Comparison of ENCODE assay signal across 8 mouse cellular contexts in genomic region chr19:7196741-7197270, GRCm38 (mm10). TPM values are rescaled to one million over a fixed set of nuclear protein-coding genes. Genes with fewer than 3 reads are reported as not detected.
DNase-seq lines count a peak whose midpoint lies in the region; ATAC-seq and TF ChIP-seq lines count a peak whose summit lies in the region.

No protein-coding gene starts in this region.

- 0 out of 2 replicates have a peak, but pooled peaks cover 3% of the 10 kb centered on the region for H3K27me3 ChIP-seq in heart, embryonic 12.5 days (replicated peaks)
- H3K27me3 ChIP-seq in hindbrain, embryonic 10.5 days (ENCODE audit: insufficient read depth, poor library complexity, severe bottlenecking): peaks cover 16% of the 10 kb centered on the region; the same call in 1 of the 2 replicates
- H3K27me3 ChIP-seq in limb, embryonic 11.5 days (ENCODE audit: control insufficient read depth, insufficient read depth, low read length): no peaks in the 10 kb centered on the region
- H3K27me3 ChIP-seq in midbrain, postnatal 0 days (ENCODE audit: insufficient read depth, low read length): no peaks in the 10 kb centered on the region

- no peaks in the 10 kb centered on the region for H3K9me3 ChIP-seq in heart, embryonic 12.5 days (replicated peaks)
- H3K9me3 ChIP-seq in hindbrain, embryonic 10.5 days: no peaks in the 10 kb centered on the region
- H3K9me3 ChIP-seq in limb, embryonic 11.5 days (ENCODE audit: control insufficient read depth, low read length): no peaks in the 10 kb centered on the region
- H3K9me3 ChIP-seq in midbrain, postnatal 0 days (ENCODE audit: low read length): no peaks in the 10 kb centered on the region

- intact Hi-C loops in heart, postnatal 25 days (cut with DNase I): loop anchor here (1.0 kb wide), 2 partner anchors 129 to 133 kb away; no protein-coding TSS in a partner anchor
- intact Hi-C loops in left cerebral cortex, adult 2 months (cut with DNase I): loop anchor here (1.0 to 2.0 kb wide), 2 partner anchors 32 to 133 kb away; no protein-coding TSS in a partner anchor

- DNase-seq in heart, postnatal 25 days (ENCODE audit: low spot score): no peak
- DNase-seq in hindbrain, embryonic 10.5 days (ENCODE audit: low spot score): peak; percentile 61
- peak; percentile 79 for DNase-seq in limb, embryonic 11.5 days (ENCODE audit: low spot score)
- no peak for DNase-seq in midbrain, postnatal 0 days (ENCODE audit: low spot score)
- no peak for DNase-seq in left cerebral cortex, adult 2 months (ENCODE audit: extremely low spot score in 1 of 2, low spot score in 2 of 2)
- DNase-seq in cerebellum, postnatal 10 days: no peak
- DNase-seq in cerebellum, adult 8-10 months: no peak

- no peak overlapping the region for H3K27ac ChIP-seq in heart, embryonic 12.5 days (ENCODE audit: poor library complexity, severe bottlenecking)
- 0 out of 2 replicates have a peak overlapping the region, but pooled peaks have one; percentile 47 for H3K27ac ChIP-seq in hindbrain, embryonic 10.5 days
- H3K27ac ChIP-seq in limb, embryonic 11.5 days (replicated peaks; ENCODE audit: low read depth, low read length): no peak overlapping the region
- H3K27ac ChIP-seq in midbrain, postnatal 0 days (ENCODE audit: low read depth, low read length): no peak overlapping the region
- H3K27ac ChIP-seq in left cerebral cortex, adult 2 months: no peak overlapping the region

- H3K4me3 ChIP-seq in heart, embryonic 12.5 days: no peak overlapping the region
- peak overlapping the region; percentile 18 for H3K4me3 ChIP-seq in hindbrain, embryonic 10.5 days
- H3K4me3 ChIP-seq in limb, embryonic 11.5 days (ENCODE audit: low read depth, low read length): no peak overlapping the region
- no peak overlapping the region for H3K4me3 ChIP-seq in midbrain, postnatal 0 days (ENCODE audit: low read depth, low read length)
- H3K4me3 ChIP-seq in left cerebral cortex, adult 2 months: no peak overlapping the region

- peak overlapping the region; percentile 53 for H3K4me2 ChIP-seq in heart, embryonic 12.5 days
- 0 out of 2 replicates have a peak overlapping the region, but pooled peaks have one; percentile 20 for H3K4me2 ChIP-seq in limb, embryonic 11.5 days (ENCODE audit: low read depth, severe bottlenecking)
- H3K4me2 ChIP-seq in midbrain, postnatal 0 days (ENCODE audit: low read depth, low read length, poor library complexity, severe bottlenecking): no peak overlapping the region

- peak overlapping the region; percentile 23; the same call in 1 of the 2 replicates for H3K9ac ChIP-seq in heart, embryonic 12.5 days
- H3K9ac ChIP-seq in limb, embryonic 11.5 days (ENCODE audit: low read length): no peak overlapping the region
- no peak overlapping the region for H3K9ac ChIP-seq in midbrain, postnatal 0 days (replicated peaks; ENCODE audit: low read length, poor library complexity, severe bottlenecking)

- 12% methylated on average over 17 of the region's 17 CpGs for WGBS in heart, embryonic 12.5 days
- 7% methylated on average over 17 of the region's 17 CpGs for WGBS in hindbrain, embryonic 10.5 days
- WGBS in limb, embryonic 11.5 days: 14% methylated on average over 17 of the region's 17 CpGs
- 17% methylated on average over 17 of the region's 17 CpGs for WGBS in midbrain, postnatal 0 days

- H3K36me3 ChIP-seq in heart, embryonic 12.5 days: peaks cover 45% of the 10 kb centered on the region
- H3K36me3 ChIP-seq in hindbrain, embryonic 10.5 days: peaks cover 49% of the 10 kb centered on the region
- H3K36me3 ChIP-seq in limb, embryonic 11.5 days (ENCODE audit: control insufficient read depth, insufficient read depth, low read length): peaks cover 28% of the 10 kb centered on the region
- H3K36me3 ChIP-seq in midbrain, postnatal 0 days (ENCODE audit: insufficient read depth, low read length): peaks cover 40% of the 10 kb centered on the region

- peak; percentile 20; the same call in 1 of the 2 replicates for ATAC-seq in heart, embryonic 12.5 days (ENCODE audit: insufficient number of reproducible peaks, low FRiP score)
- ATAC-seq in limb, embryonic 11.5 days (ENCODE audit: insufficient number of reproducible peaks, low FRiP score, low TSS enrichment, low read depth): peak; percentile 67
- 0 out of 2 replicates have a peak, but pooled peaks have one; percentile 20 for ATAC-seq in midbrain, postnatal 0 days (ENCODE audit: low FRiP score)

- H3K4me1 ChIP-seq in heart, embryonic 12.5 days (replicated peaks): peaks cover 19% of the 10 kb centered on the region
- H3K4me1 ChIP-seq in hindbrain, embryonic 10.5 days (replicated peaks): peaks cover 49% of the 10 kb centered on the region
- peaks cover 16% of the 10 kb centered on the region for H3K4me1 ChIP-seq in limb, embryonic 11.5 days (ENCODE audit: control insufficient read depth, insufficient read depth, low read length)
- no peaks in the 10 kb centered on the region for H3K4me1 ChIP-seq in midbrain, postnatal 0 days (ENCODE audit: insufficient read depth, low read length)

- TF ChIP-seq CTCF in midbrain, postnatal 0 days (IDR thresholded peaks at IDR 0.05): no peak
- no peak for TF ChIP-seq CTCF in left cerebral cortex, adult 2 months (IDR thresholded peaks at IDR 0.05)

RNA-seq across cellular contexts. Expression of gene Otub1, which starts 9.3 kb away (rescaled TPM):
- polyA plus RNA-seq in heart, embryonic 12.5 days (2016; fragmentation: Nextera tagmentation; extraction: Ambion mirVana): 151 and 154 TPM in 2 replicates
- 10 to 100 TPM; 74.7 to 82.3 TPM for total RNA-seq in heart, postnatal 25 days (2021)
- polyA plus RNA-seq in hindbrain, embryonic 10.5 days (2016; fragmentation: Nextera tagmentation; extraction: Ambion mirVana): 273 and 309 TPM in 2 replicates
- polyA plus RNA-seq in limb, embryonic 11.5 days (2014; fragmentation: Nextera tagmentation; extraction: Ambion mirVana): 247 and 260 TPM in 2 replicates
- 236 and 242 TPM in 2 replicates for total RNA-seq in midbrain, postnatal 0 days (2014; rRNA removed)
- polyA plus RNA-seq in midbrain, postnatal 0 days (2015; fragmentation: Nextera tagmentation; extraction: Ambion mirVana): 257 and 277 TPM in 2 replicates
- total RNA-seq in left cerebral cortex, adult 2 months (2021): 100 to 1,000 TPM; 257 to 267 TPM

RNA-seq across cellular contexts. Expression of gene Cox8a, which starts 20.6 kb away (rescaled TPM):
- polyA plus RNA-seq in heart, embryonic 12.5 days (2016; fragmentation: Nextera tagmentation; extraction: Ambion mirVana): 2,134 and 2,138 TPM in 2 replicates
- total RNA-seq in heart, postnatal 25 days (2021): 100 to 1,000 TPM; 407 to 462 TPM
- 914 and 944 TPM in 2 replicates for polyA plus RNA-seq in hindbrain, embryonic 10.5 days (2016; fragmentation: Nextera tagmentation; extraction: Ambion mirVana)
- polyA plus RNA-seq in limb, embryonic 11.5 days (2014; fragmentation: Nextera tagmentation; extraction: Ambion mirVana): 807 and 830 TPM in 2 replicates
- 1,114 and 1,471 TPM in 2 replicates for total RNA-seq in midbrain, postnatal 0 days (2014; rRNA removed)
- 1,645 and 1,756 TPM in 2 replicates for polyA plus RNA-seq in midbrain, postnatal 0 days (2015; fragmentation: Nextera tagmentation; extraction: Ambion mirVana)
- total RNA-seq in left cerebral cortex, adult 2 months (2021): 100 to 1,000 TPM; 934 to 941 TPM

RNA-seq across cellular contexts. Expression of gene Naa40, which starts 44.2 kb away (rescaled TPM):
- 64.1 and 66.3 TPM in 2 replicates for polyA plus RNA-seq in heart, embryonic 12.5 days (2016; fragmentation: Nextera tagmentation; extraction: Ambion mirVana)
- total RNA-seq in heart, postnatal 25 days (2021): 10 to 100 TPM; 14.4 to 17.7 TPM
- polyA plus RNA-seq in hindbrain, embryonic 10.5 days (2016; fragmentation: Nextera tagmentation; extraction: Ambion mirVana): 89.8 and 96.5 TPM in 2 replicates
- 83.9 and 85.1 TPM in 2 replicates for polyA plus RNA-seq in limb, embryonic 11.5 days (2014; fragmentation: Nextera tagmentation; extraction: Ambion mirVana)
- total RNA-seq in midbrain, postnatal 0 days (2014; rRNA removed): 58.3 and 62.5 TPM in 2 replicates
- polyA plus RNA-seq in midbrain, postnatal 0 days (2015; fragmentation: Nextera tagmentation; extraction: Ambion mirVana): 45.6 and 46.1 TPM in 2 replicates
- total RNA-seq in left cerebral cortex, adult 2 months (2021): 10 to 100 TPM; 35.7 to 37.4 TPM

Comparison
In these comparisons a context has a peak if more than half of its experiments do, and no peak if none do; other contexts are left out.
1. DNase-seq: peak in hindbrain, embryonic 10.5 days (single experiment) and limb, embryonic 11.5 days (single experiment); none in heart, postnatal 25 days (single experiment), midbrain, postnatal 0 days (single experiment), left cerebral cortex, adult 2 months (0 of 2), cerebellum, postnatal 10 days (0 of 2) and cerebellum, adult 8-10 months (single experiment).
2. Peak in every context shown above with its lines, with median percentiles within 50 percentile points of each other: ATAC-seq.